Mouse (Mus musculus): Measurements from ENCODE around the gene Vmn2r116. TPM values are rescaled to one million over a fixed set of nuclear protein-coding genes. Genes with fewer than 3 reads are reported as not detected.
"Not testable (repeated sequence)": the region's sequence is repeated elsewhere in the genome, so short reads cannot be mapped to it uniquely, and the experiment has no call there.

Vmn2r116 gene
- total RNA-seq (2022) = not detected

DNA sequence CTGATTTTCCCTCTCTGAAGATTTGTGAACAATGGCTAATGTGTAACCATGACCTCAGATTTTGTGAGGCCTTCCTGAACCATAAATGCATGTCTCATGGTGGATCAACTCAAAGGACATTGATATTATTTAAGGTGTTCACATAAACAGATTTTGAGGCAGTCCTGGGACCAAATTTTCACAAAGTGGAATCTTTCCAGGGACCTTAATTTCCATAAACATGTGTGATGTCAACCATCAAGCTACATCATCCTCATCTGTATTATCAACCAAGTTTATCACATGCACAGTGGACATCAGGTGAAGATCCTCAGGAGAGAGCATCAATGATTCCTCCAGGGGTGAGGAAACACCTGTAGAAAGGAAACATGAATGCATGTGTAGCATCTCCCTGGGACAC lies at the start of gene Vmn2r116:
TSS of gene Vmn2r116 (plus strand) at position 301 of the 400 bp plus-strand sequence.
- not testable (repeated sequence) for DNase-seq (ENCODE audit: low spot score in 2 of 2)

DNA sequence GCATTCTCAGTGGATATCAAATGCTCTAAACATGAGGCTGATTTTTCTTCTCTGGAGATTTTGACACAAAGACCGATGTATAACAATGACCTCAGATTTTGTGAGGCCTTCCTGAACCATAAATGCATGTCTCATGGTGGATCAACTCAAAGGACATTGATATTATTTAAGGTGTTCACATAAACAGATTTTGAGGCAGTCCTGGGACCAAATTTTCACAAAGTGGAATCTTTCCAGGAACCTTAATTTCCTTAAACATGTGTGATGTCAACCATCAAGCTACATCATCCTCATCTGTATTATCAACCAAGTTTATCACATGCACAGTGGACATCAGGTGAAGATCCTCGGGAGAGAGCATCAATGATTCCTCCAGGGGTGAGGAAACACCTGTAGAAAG lies 41.0 kb upstream of the Vmn2r116 start, which contains the start of gene Vmn2r115:
TSS of gene Vmn2r115 (plus strand) at position 301 of the 400 bp plus-strand sequence.
- not testable (repeated sequence) for DNase-seq (ENCODE audit: low spot score in 2 of 2)

DNA sequence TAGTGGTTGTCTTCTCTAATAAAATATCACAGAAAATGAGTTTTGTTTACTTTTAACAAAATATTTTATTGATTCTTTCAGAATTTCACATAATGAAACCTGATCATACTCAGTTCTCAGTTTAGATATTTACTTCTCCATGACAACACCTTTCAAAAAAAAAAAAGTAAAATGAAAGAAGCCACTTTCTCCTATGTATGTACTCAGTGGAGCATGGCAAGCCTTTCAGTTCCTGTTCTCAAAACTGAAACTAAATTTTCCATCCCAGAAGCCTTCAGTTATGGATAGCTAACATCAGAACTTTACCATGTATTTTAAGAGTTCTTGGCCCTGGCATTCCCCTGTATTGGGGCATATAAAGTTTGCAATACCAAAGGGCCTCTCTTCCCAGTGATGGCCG lies 32.8 kb upstream of the Vmn2r116 start:
- DNase-seq (ENCODE audit: low spot score in 2 of 2) = no peak

DNA sequence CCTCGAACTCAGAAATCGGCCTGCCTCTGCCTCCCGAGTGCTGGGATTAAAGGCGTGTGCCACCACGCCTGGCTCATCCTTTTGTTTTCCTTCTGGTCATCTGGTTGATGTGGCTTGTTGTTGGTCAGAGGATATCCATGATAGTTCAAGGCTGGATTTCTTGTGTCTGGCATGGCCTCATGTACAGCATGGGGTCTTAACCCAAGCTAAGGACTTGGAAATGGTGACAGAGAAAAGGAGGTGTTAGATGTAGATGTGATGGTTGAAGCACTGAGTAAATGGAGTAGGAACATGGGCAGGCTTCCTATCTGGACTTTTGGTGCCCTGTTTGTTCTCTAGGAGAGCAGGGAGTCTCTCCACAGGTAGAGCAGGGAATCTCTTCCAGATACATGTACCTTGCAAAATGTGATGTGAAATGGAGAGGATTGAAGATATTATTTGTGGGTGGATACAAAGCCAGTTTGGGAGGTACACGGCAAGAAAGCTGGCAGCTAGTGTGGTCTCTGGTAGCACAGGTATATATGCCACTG lies 48.8 kb downstream of the Vmn2r116 start:
- no peak for DNase-seq (ENCODE audit: low spot score in 2 of 2)

Other genes starting within 250 kb of the Vmn2r116 start
- gene Zfp40, start 191.4 kb upstream of the Vmn2r116 start, total RNA-seq (2022) = 10 to 100 TPM; 18.5 to 23.4 (median 21.4) TPM
- gene Vmn2r114, start 72.1 kb upstream of the Vmn2r116 start, total RNA-seq (2022) = not detected
- under 1 TPM in 1 of 4 experiments, not detected in 3; 0.02 TPM for gene Vmn2r115, start 40.9 kb upstream of the Vmn2r116 start, total RNA-seq (2022)
- not detected for gene Vmn2r117, start 95.1 kb downstream of the Vmn2r116 start, total RNA-seq (2022)
- 1 to 10 TPM; 5.9 to 7.1 (median 6.8) TPM for gene Zfp213, start 179.6 kb downstream of the Vmn2r116 start, total RNA-seq (2022)
- gene Zfp13, start 214.9 kb downstream of the Vmn2r116 start, total RNA-seq (2022) = 10 to 100 TPM; 20.6 to 32.1 (median 27.1) TPM
- gene Zscan10, start 216.3 kb downstream of the Vmn2r116 start, total RNA-seq (2022) = not detected